Comparison of ENCODE assay signal across 9 mouse cellular contexts in the genomic region with DNA sequence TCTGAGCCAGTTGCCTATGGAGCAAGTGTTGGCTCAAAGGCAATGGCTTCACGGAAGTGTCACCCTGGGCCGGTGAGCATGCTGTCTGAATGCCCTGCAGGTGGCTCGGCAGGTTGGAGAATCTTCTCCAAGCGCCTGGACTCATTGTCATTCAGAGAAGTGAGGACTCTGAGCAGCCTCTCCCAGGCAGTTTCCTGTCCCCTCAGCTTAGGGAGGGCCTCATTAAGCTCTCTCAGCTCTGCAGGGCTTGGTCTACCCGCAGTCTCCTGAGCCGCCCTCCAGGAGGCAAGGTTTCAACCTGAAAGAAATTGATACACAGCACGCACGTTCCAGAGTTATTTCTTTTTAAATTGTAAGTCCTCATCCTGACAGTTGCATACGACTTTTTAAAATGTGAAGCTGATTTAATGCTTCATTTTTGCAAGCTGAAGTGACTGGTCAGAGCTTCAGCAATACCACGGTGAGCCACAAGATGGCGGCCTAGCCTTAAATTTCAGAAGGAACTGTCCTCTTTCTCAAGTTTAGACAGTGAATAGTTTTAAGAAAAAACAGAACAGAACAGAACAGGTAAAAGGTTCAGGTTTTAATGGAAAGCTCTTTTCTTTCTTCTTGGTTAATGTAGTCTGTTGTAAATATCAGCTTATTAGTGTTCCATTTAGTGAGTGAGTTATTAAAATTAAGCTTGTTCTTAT. TPM values are rescaled to one million over a fixed set of nuclear protein-coding genes. Genes with fewer than 3 reads are reported as not detected.
DNase-seq lines count a peak whose midpoint lies in the region; ATAC-seq and TF ChIP-seq lines count a peak whose summit lies in the region.
"Had no signal": no experiment of that assay in that cellular context is flagged by ENCODE, and none has a peak within 500 bp of the region (broad histone marks: within the 10 kb centered on the region; RNA-seq: fewer than 3 reads in every experiment).

No protein-coding gene starts in this region.

- peak; percentile 72; the same call in 1 of the 2 replicates for ATAC-seq in kidney, embryonic 14.5 days (ENCODE audit: low FRiP score, low TSS enrichment)
- ATAC-seq in limb, embryonic 14.5 days (ENCODE audit: low FRiP score, low read depth), result no peak
- 0 out of 2 replicates have a peak, but pooled peaks have one; percentile 32 for ATAC-seq in stomach, postnatal 0 days (ENCODE audit: low FRiP score, low TSS enrichment)

- H3K4me3 ChIP-seq in cortical plate, adult 2 months (ENCODE audit: insufficient read depth, low read length), result no peak overlapping the region
- no peak overlapping the region for H3K4me3 ChIP-seq in kidney, embryonic 14.5 days (ENCODE audit: low read length)
- H3K4me3 ChIP-seq in limb, embryonic 14.5 days (replicated peaks; ENCODE audit: low read length), result no peak overlapping the region
- no peak overlapping the region for H3K4me3 ChIP-seq in stomach, postnatal 0 days (ENCODE audit: low read depth, low read length)
- H3K4me3 ChIP-seq: embryonic facial prominence, embryonic 15.5 days had no signal

- no peaks in the 10 kb centered on the region for H3K9me3 ChIP-seq in kidney, embryonic 14.5 days (ENCODE audit: control insufficient read depth, low read length)
- no peaks in the 10 kb centered on the region for H3K9me3 ChIP-seq in limb, embryonic 14.5 days (ENCODE audit: control insufficient read depth, low read length)
- no peaks in the 10 kb centered on the region for H3K9me3 ChIP-seq in stomach, postnatal 0 days (ENCODE audit: control insufficient read depth, low read length)
- H3K9me3 ChIP-seq: embryonic facial prominence, embryonic 15.5 days had no signal

- H3K27ac ChIP-seq in cortical plate, adult 2 months (ENCODE audit: insufficient read depth, low read length), result no peak overlapping the region
- H3K27ac ChIP-seq in kidney, embryonic 14.5 days (ENCODE audit: low read depth, low read length), result no peak overlapping the region
- no peak overlapping the region for H3K27ac ChIP-seq in limb, embryonic 14.5 days (replicated peaks; ENCODE audit: low read depth, low read length)
- H3K27ac ChIP-seq in stomach, postnatal 0 days (replicated peaks), result no peak overlapping the region
- H3K27ac ChIP-seq: embryonic facial prominence, embryonic 15.5 days had no signal

- TF ChIP-seq POLR2A in cortical plate, adult 2 months (IDR thresholded peaks at IDR 0.05; ENCODE audit: extremely low read depth, insufficient read depth, low read length), result no peak
- TF ChIP-seq POLR2A in limb, embryonic 14.5 days (IDR thresholded peaks at IDR 0.05; ENCODE audit: borderline replicate concordance, extremely low read depth, insufficient read depth, insufficient read length), result no peak

- no peak overlapping the region for H3K4me2 ChIP-seq in kidney, embryonic 14.5 days (replicated peaks; ENCODE audit: low read depth, low read length)
- H3K4me2 ChIP-seq in limb, embryonic 14.5 days (replicated peaks; ENCODE audit: low read depth, low read length, severe bottlenecking), result no peak overlapping the region
- no peak overlapping the region for H3K4me2 ChIP-seq in stomach, postnatal 0 days (replicated peaks; ENCODE audit: low read depth)
- H3K4me2 ChIP-seq: embryonic facial prominence, embryonic 15.5 days had no signal

- H3K9ac ChIP-seq in kidney, embryonic 14.5 days (ENCODE audit: low read depth, low read length), result no peak overlapping the region
- H3K9ac ChIP-seq in limb, embryonic 14.5 days (ENCODE audit: low read depth, low read length, severe bottlenecking), result no peak overlapping the region
- no peak overlapping the region for H3K9ac ChIP-seq in stomach, postnatal 0 days (ENCODE audit: low read length)
- H3K9ac ChIP-seq: embryonic facial prominence, embryonic 15.5 days had no signal

- WGBS in kidney, embryonic 14.5 days, result 17% methylated on average over 11 of the region's 11 CpGs
- 23% methylated on average over 11 of the region's 11 CpGs for WGBS in limb, embryonic 14.5 days
- 24% methylated on average over 11 of the region's 11 CpGs for WGBS in stomach, postnatal 0 days

- no peak for TF ChIP-seq EP300 in stomach, postnatal 0 days (optimal IDR thresholded peaks at IDR 0.05)

- peak; percentile 92 for TF ChIP-seq CTCF in cortical plate, adult 2 months (IDR thresholded peaks at IDR 0.05; ENCODE audit: extremely low read depth, insufficient read depth, low read length)
- TF ChIP-seq CTCF in stomach, postnatal 0 days (IDR thresholded peaks at IDR 0.05; ENCODE audit: low read depth), result peak; percentile 89

- DNase-seq in A20 (ENCODE audit: low read depth, low spot score), result peak; percentile 74
- DNase-seq in adipocyte (ENCODE audit: low spot score), result peak; percentile 75
- peak; percentile 38 to 44 for DNase-seq in gastrocnemius, adult 8-10 months (ENCODE audit: low spot score in 2 of 2)
- DNase-seq in limb, embryonic 14.5 days (ENCODE audit: low spot score), result peak; percentile 74
- DNase-seq in natural killer cell, adult 2 months (ENCODE audit: low spot score in 2 of 2), result peak; percentile 39 to 50
- peak; percentile 76 for DNase-seq in stomach, postnatal 0 days (ENCODE audit: low spot score)

- no peaks in the 10 kb centered on the region for H3K27me3 ChIP-seq in kidney, embryonic 14.5 days (ENCODE audit: control insufficient read depth, insufficient read depth, low read length)
- no peaks in the 10 kb centered on the region for H3K27me3 ChIP-seq in limb, embryonic 14.5 days (ENCODE audit: control insufficient read depth, insufficient read depth, low read length)
- H3K27me3 ChIP-seq in stomach, postnatal 0 days (ENCODE audit: control insufficient read depth, insufficient read depth, low read length), result no peaks in the 10 kb centered on the region
- H3K27me3 ChIP-seq: embryonic facial prominence, embryonic 15.5 days had no signal

- H3K4me1 ChIP-seq in cortical plate, adult 2 months (ENCODE audit: control insufficient read depth, insufficient read depth, low read length), result peaks cover 2% of the 10 kb centered on the region; the same call in 1 of the 2 replicates
- no peaks in the 10 kb centered on the region for H3K4me1 ChIP-seq in kidney, embryonic 14.5 days (ENCODE audit: control insufficient read depth, insufficient read depth, low read length)
- H3K4me1 ChIP-seq in limb, embryonic 14.5 days (ENCODE audit: control insufficient read depth, insufficient read depth, low read length), result no peaks in the 10 kb centered on the region
- no peaks in the 10 kb centered on the region for H3K4me1 ChIP-seq in stomach, postnatal 0 days (replicated peaks; ENCODE audit: control insufficient read depth, insufficient read depth)
- H3K4me1 ChIP-seq: embryonic facial prominence, embryonic 15.5 days had no signal

- H3K36me3 ChIP-seq in kidney, embryonic 14.5 days (ENCODE audit: control insufficient read depth, insufficient read depth, low read length), result peaks cover 3% of the 10 kb centered on the region; the same call in 1 of the 2 replicates
- H3K36me3 ChIP-seq in limb, embryonic 14.5 days (ENCODE audit: control insufficient read depth, insufficient read depth, low read length), result 0 out of 2 replicates have a peak, but pooled peaks cover 9% of the 10 kb centered on the region
- H3K36me3 ChIP-seq in stomach, postnatal 0 days (ENCODE audit: control insufficient read depth, insufficient read depth, low read length), result no peaks in the 10 kb centered on the region
- H3K36me3 ChIP-seq: embryonic facial prominence, embryonic 15.5 days had no signal

RNA-seq across cellular contexts. Expression of a gene that starts 47.7 kb away (rescaled TPM):
- 20.8 and 24.0 TPM in 2 replicates for polyA plus RNA-seq in cortical plate, adult 2 months (2012; rRNA removed)
- total RNA-seq in gastrocnemius, adult 8-10 months (2022), result 10 to 100 TPM; 18.8 to 26.2 (median 22.5) TPM
- 23.1 and 33.6 TPM in 2 replicates for polyA plus RNA-seq in kidney, embryonic 14.5 days (2014; fragmentation: Nextera tagmentation; extraction: Ambion mirVana)
- 28.2 and 37.3 TPM in 2 replicates for polyA plus RNA-seq in limb, embryonic 14.5 days (2012; rRNA removed)
- 39.1 and 44.6 TPM in 2 replicates for polyA plus RNA-seq in limb, embryonic 14.5 days (2014; fragmentation: Nextera tagmentation; extraction: Ambion mirVana)
- 12.6 TPM in 2 replicates for polyA plus RNA-seq in stomach, postnatal 0 days (2015; fragmentation: Nextera tagmentation; extraction: Ambion mirVana)
